Mouse (Mus musculus): Measurements from ENCODE around the gene Zfp866. TPM values are rescaled to one million over a fixed set of nuclear protein-coding genes. Genes with fewer than 3 reads are reported as not detected.

The Zfp866 gene
- total and polyA plus RNA-seq, 3 experiments = 14.3 to 16.0 (median 14.4) TPM

DNA sequence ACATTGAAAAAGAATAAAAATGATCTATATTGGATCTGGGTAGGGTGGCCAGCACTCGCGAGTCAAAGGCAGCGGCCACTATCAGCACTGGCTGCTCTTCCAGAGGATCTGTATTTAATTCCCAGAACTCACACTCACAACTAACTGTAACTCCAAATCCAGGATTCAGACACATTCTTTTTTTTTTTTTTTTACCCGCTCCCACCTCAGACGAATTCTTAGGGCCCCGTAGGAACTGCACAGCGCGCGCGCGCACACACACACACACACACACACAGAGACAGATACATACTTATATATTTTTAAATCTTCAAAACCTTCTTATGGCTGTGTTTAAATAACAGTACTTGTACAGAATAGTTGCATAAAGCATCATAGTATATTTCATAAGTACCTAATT is 614 bp downstream of the Zfp866 start:
- Histone ChIP-seq H3K4me3 (replicated peaks in 1 of 3; ENCODE audit: low read depth in 2 of 3, low read length in 2 of 3, poor library complexity in 1 of 3) (peak overlapping the region; percentile 67 to 100 (median 78)), H3K27ac (ENCODE audit: insufficient read depth, low read depth) (peak overlapping the region; percentile 85; the same call in 1 of the 2 replicates), H3K4me2 (ENCODE audit: insufficient read depth, low read depth, poor library complexity, severe bottlenecking) (peak overlapping the region; percentile 92), H3K27me3 (replicated peaks) (no peaks in the 10 kb centered on the region), H3K9me3 (replicated peaks; ENCODE audit: low read length) (no peaks in the 10 kb centered on the region), H3K36me3 (replicated peaks in 1 of 2; ENCODE audit: control insufficient read depth in 1 of 2, insufficient read depth in 1 of 2, low read length in 1 of 2) (peaks cover 20 to 32% of the 10 kb centered on the region in 2 experiments), H3K79me2 (replicated peaks; ENCODE audit: control insufficient read depth, extremely low read depth, insufficient read depth, poor library complexity, severe bottlenecking) (peaks cover 28% of the 10 kb centered on the region), H3K9ac (ENCODE audit: insufficient read depth, low read depth) (peak overlapping the region; percentile 93), H3K4me1 (ENCODE audit: control insufficient read depth in 1 of 2, insufficient read depth in 2 of 2) (peaks cover 9 to 29% of the 10 kb centered on the region in 2 experiments)
- TF ChIP-seq MYC (IDR thresholded peaks at IDR 0.05; ENCODE audit: low read depth, low read length) (0 out of 2 replicates have a peak, but pooled peaks have one; percentile 18), ELF1 (IDR thresholded peaks at IDR 0.05; ENCODE audit: low read depth, low read length) (no peak), MAX (IDR thresholded peaks at IDR 0.05; ENCODE audit: low read length) (no peak), CHD2 (IDR thresholded peaks at IDR 0.05; ENCODE audit: low read length) (no peak), ZNF384 (IDR thresholded peaks at IDR 0.05; ENCODE audit: low read depth, low read length) (peak; percentile 51), UBTF (IDR thresholded peaks at IDR 0.05; ENCODE audit: low read depth, low read length) (no peak), MEF2A (IDR thresholded peaks at IDR 0.05; ENCODE audit: borderline replicate concordance, low read depth, low read length) (no peak), EP300 (IDR thresholded peaks at IDR 0.05; ENCODE audit: low read length) (peak; percentile 14; the same call in 1 of the 2 replicates), NELFE (IDR thresholded peaks at IDR 0.05; ENCODE audit: low read depth, low read length) (no peak), USF2 (conservative IDR thresholded peaks at IDR 0.05; ENCODE audit: low read depth, low read length) (no peak), NRF1 (IDR thresholded peaks at IDR 0.05; ENCODE audit: low read depth, low read length) (peak; percentile 52)
- in situ Hi-C loops (cut with MboI; ENCODE audit: low pct_ligation_motif_present, low pct_unique_long_range_greater_than_20kb, low sequenced_read_pairs) (no loop called here), dilution Hi-C loops (cut with MboI; ENCODE audit: extremely low pct_ligation_motif_present, extremely low pct_unique_long_range_greater_than_20kb, low sequenced_read_pairs) (no loop called here)
- no peak for DNase-seq (ENCODE audit: extremely low read depth)

DNA sequence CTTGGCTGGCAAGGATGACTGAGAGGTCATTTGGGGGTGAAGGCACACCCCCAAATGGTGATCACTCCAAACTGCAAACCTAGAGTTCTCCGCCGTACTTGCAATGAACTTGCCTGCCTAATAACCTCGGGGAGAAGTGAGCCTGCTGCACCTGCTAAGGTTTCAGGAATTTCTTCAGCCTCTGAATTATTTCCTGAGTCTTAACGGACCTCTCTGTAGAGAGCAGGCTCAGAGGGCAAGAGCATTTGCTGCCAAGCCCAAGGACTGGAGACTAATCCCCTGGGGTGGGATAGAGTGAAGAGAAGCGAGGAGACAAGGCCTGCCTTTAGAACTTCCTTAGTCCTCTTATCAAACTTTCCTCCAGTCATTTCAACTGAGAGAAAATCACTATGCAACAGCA is 1.2 kb downstream of the Zfp866 start:
- H3K27ac ChIP-seq (ENCODE audit: insufficient read depth, low read depth) = no peak overlapping the region
- in situ Hi-C loops (cut with MboI; ENCODE audit: low pct_ligation_motif_present, low pct_unique_long_range_greater_than_20kb, low sequenced_read_pairs) = no loop called here
- peaks cover 28% of the 10 kb centered on the region for H3K79me2 ChIP-seq (replicated peaks; ENCODE audit: control insufficient read depth, extremely low read depth, insufficient read depth, poor library complexity, severe bottlenecking)
- H3K4me1 ChIP-seq (ENCODE audit: control insufficient read depth in 1 of 2, insufficient read depth in 2 of 2) = peaks cover 9 to 29% of the 10 kb centered on the region in 2 experiments
- H3K9me3 ChIP-seq (replicated peaks; ENCODE audit: low read length) = no peaks in the 10 kb centered on the region
- TF ChIP-seq JUN (IDR thresholded peaks at IDR 0.05; ENCODE audit: insufficient read depth, low read depth, low read length) (no peak), MXI1 (IDR thresholded peaks at IDR 0.05; ENCODE audit: low read depth, low read length) (no peak), MYC (IDR thresholded peaks at IDR 0.05; ENCODE audit: low read depth, low read length) (no peak), ELF1 (IDR thresholded peaks at IDR 0.05; ENCODE audit: low read depth, low read length) (no peak), TCF12 (IDR thresholded peaks at IDR 0.05; ENCODE audit: low read depth, low read length) (no peak), TBP (conservative IDR thresholded peaks at IDR 0.05; ENCODE audit: low read depth, low read length) (no peak), ETS1 (conservative IDR thresholded peaks at IDR 0.05; ENCODE audit: low read depth, low read length) (no peak), CHD2 (IDR thresholded peaks at IDR 0.05; ENCODE audit: low read length) (no peak)
- no peaks in the 10 kb centered on the region for H3K27me3 ChIP-seq (replicated peaks)
- H3K9ac ChIP-seq (ENCODE audit: insufficient read depth, low read depth) = peak overlapping the region; percentile 93
- dilution Hi-C loops (cut with MboI; ENCODE audit: extremely low pct_ligation_motif_present, extremely low pct_unique_long_range_greater_than_20kb, low sequenced_read_pairs) = no loop called here
- H3K4me3 ChIP-seq (replicated peaks in 1 of 3; ENCODE audit: low read depth in 2 of 3, low read length in 2 of 3, poor library complexity in 1 of 3) = peak overlapping the region in 2 of 3 experiments; percentile 67 to 100
- peaks cover 15 to 25% of the 10 kb centered on the region in 2 experiments for H3K36me3 ChIP-seq (replicated peaks in 1 of 2; ENCODE audit: control insufficient read depth in 1 of 2, insufficient read depth in 1 of 2, low read length in 1 of 2)
- no peak for DNase-seq (ENCODE audit: extremely low read depth)
- peak overlapping the region; percentile 92 for H3K4me2 ChIP-seq (ENCODE audit: insufficient read depth, low read depth, poor library complexity, severe bottlenecking)
